Mouse (Mus musculus) cortical plate, adult 2 months (tissue): ENCODE measurements around the gene Pdss1.

Experiments used
- CTCF ChIP-seq: fragments of 200-500 bp; IDR thresholded peaks from 2 replicates; pipeline ENCODE4 v1.5.1; 2011; ENCODE audit warnings: mild to moderate bottlenecking, control low read depth, low read length; ENCODE audit not compliant: insufficient read depth; ENCODE audit errors: extremely low read depth
- POLR2A ChIP-seq: fragments of 200-500 bp; IDR thresholded peaks from 2 replicates; pipeline ENCODE4 v1.6.1; 2011; ENCODE audit warnings: mild to moderate bottlenecking, low read length, control low read depth; ENCODE audit not compliant: insufficient read depth; ENCODE audit errors: extremely low read depth

DNA sequence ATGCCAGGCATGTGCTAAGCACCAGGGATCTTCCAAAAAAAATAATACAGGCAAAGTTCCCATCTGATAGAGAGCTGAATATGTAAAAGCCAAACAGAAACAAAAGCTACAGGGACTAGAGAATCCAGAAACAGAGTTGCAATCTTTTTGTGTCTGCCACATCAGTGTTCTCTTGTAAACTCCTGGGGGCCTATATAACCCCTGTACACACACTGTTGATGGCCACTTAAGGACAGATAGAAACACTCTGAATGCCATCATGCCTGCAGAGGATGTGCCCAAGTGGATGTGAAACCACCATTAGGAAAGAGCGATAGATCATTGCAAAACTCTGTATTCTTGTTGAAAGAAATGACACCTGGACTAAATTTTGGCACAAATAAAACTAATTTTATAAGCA is 29.5 kb upstream of the Pdss1 start:
- TF ChIP-seq CTCF (no peak), POLR2A (no peak)
